ENCODE assay signal across 16 mouse cellular contexts in genomic region chr6:104808526-104808925, GRCm38 (mm10).
A peak's percentile ranks its signal among the peaks of the same experiment; 100 is the strongest.
DNase-seq lines count a peak whose midpoint lies in the region; ATAC-seq and TF ChIP-seq lines count a peak whose summit lies in the region.
"Had no signal": no experiment of that assay in that cellular context is flagged by ENCODE, and none has a peak within 500 bp of the region (broad histone marks: within the 10 kb centered on the region; RNA-seq: fewer than 3 reads in every experiment).

No protein-coding gene starts in this region.

- no peak overlapping the region for H3K4me3 ChIP-seq in G1E (ENCODE audit: low read depth, low read length)
- H3K4me3 ChIP-seq in forebrain, embryonic 13.5 days = no peak overlapping the region
- no peak overlapping the region for H3K4me3 ChIP-seq in lung, postnatal 0 days (ENCODE audit: low read depth, low read length)
- H3K4me3 ChIP-seq: kidney, embryonic 15.5 days; layer of hippocampus, adult 2 months; liver, embryonic 15.5 days had no signal

- intact Hi-C loops in left cerebral cortex, postnatal 36 days (cut with DNase I) = no loop called here

- TF ChIP-seq CTCF in G1E (IDR thresholded peaks at IDR 0.05; ENCODE audit: low read depth, low read length) = no peak
- no peak for TF ChIP-seq CTCF in lung, postnatal 0 days (IDR thresholded peaks at IDR 0.05)

- H3K9ac ChIP-seq in forebrain, embryonic 13.5 days = no peak overlapping the region
- H3K9ac ChIP-seq in lung, postnatal 0 days (replicated peaks; ENCODE audit: low read depth) = no peak overlapping the region
- H3K9ac ChIP-seq: kidney, embryonic 15.5 days; liver, embryonic 15.5 days had no signal

- no peak for TF ChIP-seq EP300 in lung, postnatal 0 days (IDR thresholded peaks at IDR 0.05)

- 0 out of 2 replicates have a peak, but pooled peaks cover 2% of the 10 kb centered on the region for H3K9me3 ChIP-seq in G1E (replicated peaks)
- H3K9me3 ChIP-seq in forebrain, embryonic 13.5 days (replicated peaks) = no peaks in the 10 kb centered on the region
- no peaks in the 10 kb centered on the region for H3K9me3 ChIP-seq in lung, postnatal 0 days (ENCODE audit: low read length)
- H3K9me3 ChIP-seq: kidney, embryonic 15.5 days; liver, embryonic 15.5 days had no signal

- H3K36me3 ChIP-seq in G1E (replicated peaks) = no peaks in the 10 kb centered on the region
- H3K36me3 ChIP-seq in forebrain, embryonic 13.5 days (ENCODE audit: poor library complexity, severe bottlenecking) = no peaks in the 10 kb centered on the region
- H3K36me3 ChIP-seq in lung, postnatal 0 days (ENCODE audit: insufficient read depth, low read length) = no peaks in the 10 kb centered on the region
- H3K36me3 ChIP-seq: kidney, embryonic 15.5 days; liver, embryonic 15.5 days had no signal

- no peaks in the 10 kb centered on the region for H3K4me1 ChIP-seq in G1E (ENCODE audit: insufficient read depth, low read depth, low read length)
- peaks cover 4% of the 10 kb centered on the region; the same call in 1 of the 2 replicates for H3K4me1 ChIP-seq in forebrain, embryonic 13.5 days
- no peaks in the 10 kb centered on the region for H3K4me1 ChIP-seq in lung, postnatal 0 days (ENCODE audit: insufficient read depth, low read depth, low read length)
- H3K4me1 ChIP-seq: kidney, embryonic 15.5 days; liver, embryonic 15.5 days had no signal

- no peak overlapping the region for H3K27ac ChIP-seq in forebrain, embryonic 13.5 days
- no peak overlapping the region for H3K27ac ChIP-seq in lung, postnatal 0 days (ENCODE audit: low read length)
- H3K27ac ChIP-seq: kidney, embryonic 15.5 days; layer of hippocampus, adult 2 months; liver, embryonic 15.5 days had no signal

- ATAC-seq in G1E (ENCODE audit: extremely low read depth, insufficient number of reproducible peaks, low FRiP score, poor library complexity, severe bottlenecking) = peak; percentile 83
- peak; percentile 84 for ATAC-seq in forebrain, embryonic 13.5 days
- no peak for ATAC-seq in lung, postnatal 0 days
- ATAC-seq: inflammation-experienced regulatory T-cells, adult 6 months had no signal

- H3K27me3 ChIP-seq in G1E (ENCODE audit: insufficient read depth, low read length) = no peaks in the 10 kb centered on the region
- no peaks in the 10 kb centered on the region for H3K27me3 ChIP-seq in forebrain, embryonic 13.5 days
- no peaks in the 10 kb centered on the region for H3K27me3 ChIP-seq in lung, postnatal 0 days (replicated peaks; ENCODE audit: insufficient read depth, low read length)
- H3K27me3 ChIP-seq: kidney, embryonic 15.5 days; liver, embryonic 15.5 days had no signal

- DNase-seq in embryo, embryonic 10 days (ENCODE audit: low spot score) = peak; percentile 8
- DNase-seq in embryo, embryonic 9.5 days (ENCODE audit: extremely low spot score) = no peak
- peak; percentile 3 for DNase-seq in left cerebral cortex, adult 11 months (ENCODE audit: low spot score)
- DNase-seq in left cerebral cortex, postnatal 36 days (ENCODE audit: low spot score in 2 of 2) = no peak
- no peak for DNase-seq in G1E (ENCODE audit: low spot score)
- DNase-seq in thymus, postnatal 25 days = no peak
- no peak for DNase-seq in lung, postnatal 0 days (ENCODE audit: low spot score)
- DNase-seq: heart, adult 18-20 months; left cerebral cortex, postnatal 4 days; lung, postnatal 4 days; thymus, postnatal 14 days had no signal

- H3K4me2 ChIP-seq in forebrain, embryonic 13.5 days = no peak overlapping the region
- H3K4me2 ChIP-seq in lung, postnatal 0 days (replicated peaks; ENCODE audit: low read depth, low read length) = no peak overlapping the region
- H3K4me2 ChIP-seq: kidney, embryonic 15.5 days; liver, embryonic 15.5 days had no signal

- WGBS in forebrain, embryonic 13.5 days = 36% methylated on average over 4 of the region's 4 CpGs
- 38% methylated on average over 4 of the region's 4 CpGs for WGBS in lung, postnatal 0 days

Comparison
In these comparisons a context has a peak if more than half of its experiments do, and no peak if none do; other contexts are left out.
1. DNase-seq: peak in embryo, embryonic 10 days (single experiment) and left cerebral cortex, adult 11 months (single experiment); none in embryo, embryonic 9.5 days (single experiment), left cerebral cortex, postnatal 36 days (0 of 2), G1E (single experiment), thymus, postnatal 25 days (single experiment) and lung, postnatal 0 days (single experiment).